Mouse (Mus musculus): ENCODE results near the gene Fads6.

Fads6 gene

DNA sequence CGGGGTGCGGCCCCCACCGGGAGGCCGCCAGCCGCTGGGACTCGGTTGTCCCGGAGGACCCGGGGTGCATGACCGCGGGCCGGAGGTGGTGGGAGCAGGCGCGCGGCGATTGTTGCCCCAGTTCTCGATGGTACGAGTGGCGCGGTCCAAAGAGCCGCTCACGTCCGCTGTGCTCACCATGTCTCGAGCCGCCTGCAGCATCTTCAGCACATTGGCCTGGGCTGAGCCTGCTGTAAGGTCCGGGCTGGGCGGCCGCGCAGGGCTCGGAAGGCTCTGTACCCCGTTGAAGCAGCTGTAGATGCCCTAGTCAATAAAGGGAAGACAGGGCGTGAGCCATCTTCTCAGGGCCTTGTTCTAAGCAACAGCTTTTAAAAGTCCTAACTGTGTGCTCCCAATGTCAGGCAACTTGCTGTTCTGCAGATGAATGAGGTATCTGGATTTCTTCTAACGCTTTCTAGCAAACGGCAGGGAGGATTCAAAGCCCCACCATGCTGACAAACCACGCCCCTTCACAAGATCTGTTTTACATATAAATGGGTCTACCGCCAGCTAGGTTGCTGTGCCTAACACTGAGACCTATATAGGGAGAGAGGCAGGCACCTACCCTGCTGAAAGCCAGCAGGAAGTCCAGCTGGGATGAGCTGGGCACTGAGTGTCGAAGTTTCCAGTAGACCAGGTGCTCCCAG, 46.9 kb downstream of the Fads6 start:
- no peak for DNase-seq

DNA sequence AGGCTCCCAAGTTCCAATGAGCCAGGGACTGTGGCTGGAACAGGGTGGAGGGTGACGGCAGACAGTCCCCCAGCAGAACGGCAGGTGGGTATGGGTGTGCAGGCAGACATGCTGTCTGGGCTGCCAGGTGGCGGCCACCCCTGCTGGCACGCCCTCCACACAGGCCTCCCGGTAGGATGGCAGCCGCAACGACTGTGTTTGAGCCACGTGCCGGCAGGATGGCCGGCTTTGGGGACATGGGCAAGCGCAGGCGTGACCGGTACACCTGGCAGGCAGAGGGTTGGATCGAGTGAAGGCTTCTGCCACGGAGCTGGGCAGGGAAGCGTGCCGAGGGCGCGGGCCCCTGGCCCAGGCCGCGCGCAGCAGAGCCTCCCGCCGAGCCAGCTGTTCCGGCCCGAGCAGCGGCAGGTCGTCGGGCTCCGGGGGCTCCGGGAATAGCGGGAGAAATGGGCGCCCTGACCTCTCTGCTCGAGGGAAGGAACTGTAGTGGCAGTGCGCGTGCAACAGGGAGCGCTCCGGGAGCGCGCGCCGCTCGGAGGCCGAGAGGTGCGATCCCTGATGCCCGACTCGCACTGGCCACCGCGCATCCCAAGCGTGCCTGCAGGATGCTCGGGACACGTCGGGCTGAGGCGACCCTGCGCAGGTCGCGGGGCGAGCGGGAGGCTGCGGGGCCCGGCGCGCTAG, 47.6 kb downstream of the Fads6 start:
- DNase-seq = peak in 1 of 2 experiments; percentile 66

DNA sequence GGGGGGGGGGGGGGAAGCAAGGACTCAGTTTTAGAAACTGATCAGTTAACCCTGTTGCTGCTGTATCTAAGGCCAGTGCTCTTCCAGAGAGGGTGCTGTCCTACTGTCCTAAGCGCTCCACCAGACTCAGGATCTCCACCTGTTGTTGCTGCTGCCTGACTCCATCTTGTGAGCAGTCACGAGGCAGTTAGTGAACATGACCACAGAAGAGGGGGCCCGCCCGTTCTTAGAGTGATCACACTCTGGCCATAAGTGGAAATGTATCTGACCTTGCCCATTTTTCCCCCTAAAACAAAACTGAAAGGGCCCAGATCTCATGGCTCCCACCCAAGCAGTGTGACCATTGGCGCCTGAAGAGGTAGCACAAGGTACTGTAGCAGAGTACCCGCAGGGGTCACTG, 49.5 kb downstream of the Fads6 start:
- DNase-seq = peak in 1 of 2 experiments; percentile 24

DNA sequence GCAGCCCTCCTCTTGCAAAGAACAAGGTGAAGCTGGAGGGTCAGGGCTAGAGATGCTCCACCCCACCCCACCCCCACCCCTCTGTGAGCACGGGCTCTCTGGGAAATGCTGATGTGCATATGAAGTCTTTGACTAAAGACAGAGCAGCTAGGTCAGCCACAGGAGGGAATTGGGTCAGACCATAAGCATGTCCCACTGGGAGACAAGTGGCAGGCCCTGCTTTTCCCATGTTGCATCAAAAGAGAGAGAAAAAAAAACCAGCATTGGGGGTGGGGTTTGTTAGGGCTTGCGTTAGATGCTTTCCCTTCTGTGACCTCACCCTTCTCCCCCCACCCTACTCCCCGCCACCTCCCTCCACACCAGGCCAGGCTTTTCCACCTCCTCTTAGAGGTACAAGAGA, 50.2 kb downstream of the Fads6 start:
- DNase-seq = no peak

DNA sequence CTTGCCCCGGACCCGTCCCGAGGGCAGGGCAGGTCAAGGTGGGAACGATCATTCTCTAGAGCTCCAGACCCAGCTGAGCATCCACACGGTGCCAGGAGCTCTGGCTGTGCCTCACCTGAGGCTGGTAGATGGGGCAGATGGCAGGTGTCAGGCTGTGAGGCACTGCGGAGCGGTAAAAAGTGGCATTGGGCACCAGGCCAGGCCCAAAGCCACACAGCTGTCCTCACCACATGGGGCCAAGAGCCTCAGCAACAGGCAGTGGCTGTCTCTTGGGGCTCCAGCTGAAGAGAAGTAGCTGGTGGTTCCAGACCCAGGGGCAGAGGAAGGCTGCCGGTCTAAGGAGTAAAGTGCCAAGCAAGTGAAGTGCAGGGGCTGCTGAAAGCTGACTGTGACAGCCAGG, 51.1 kb downstream of the Fads6 start:
- peak; percentile 70 to 71 for DNase-seq

DNA sequence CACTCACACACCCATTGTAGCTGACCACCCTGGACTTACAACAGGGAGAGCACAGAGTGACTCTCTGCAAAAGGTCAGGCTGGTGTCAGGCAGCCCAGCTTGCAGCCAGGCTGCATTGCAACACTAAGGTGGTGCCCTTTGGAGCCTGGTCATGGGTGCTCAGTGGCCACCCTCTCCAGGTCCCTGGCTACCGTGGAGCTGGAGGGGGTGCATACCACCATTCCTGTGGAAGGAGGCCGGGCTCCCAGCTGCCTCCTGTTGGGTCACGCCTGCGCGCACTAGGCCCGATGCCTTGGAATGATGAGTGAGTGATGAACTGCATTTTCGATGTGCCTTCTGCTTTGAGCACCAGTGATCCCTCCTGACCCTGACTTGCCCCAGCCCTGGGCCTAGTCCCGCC, 52.6 kb downstream of the Fads6 start:
- DNase-seq = no peak

DNA sequence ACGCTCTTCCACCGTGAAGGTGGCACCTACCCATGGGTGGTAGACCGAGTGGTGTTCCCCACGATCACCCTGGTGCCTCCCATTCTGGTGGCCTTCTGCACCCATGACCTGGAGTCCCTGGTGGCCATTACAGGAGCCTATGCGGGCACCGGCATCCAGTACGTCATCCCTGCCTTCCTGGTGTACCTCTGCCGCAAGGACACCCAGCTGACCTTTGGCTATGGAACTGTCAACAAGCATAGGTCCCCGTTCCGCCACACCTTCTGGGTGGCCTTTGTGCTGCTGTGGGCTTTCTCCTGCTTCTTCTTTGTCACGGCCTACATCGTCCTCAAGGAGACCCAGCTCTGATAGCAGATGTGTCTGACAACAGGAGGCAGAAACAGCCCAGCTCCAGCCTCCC, 53.7 kb downstream of the Fads6 start:
- no peak for DNase-seq

DNA sequence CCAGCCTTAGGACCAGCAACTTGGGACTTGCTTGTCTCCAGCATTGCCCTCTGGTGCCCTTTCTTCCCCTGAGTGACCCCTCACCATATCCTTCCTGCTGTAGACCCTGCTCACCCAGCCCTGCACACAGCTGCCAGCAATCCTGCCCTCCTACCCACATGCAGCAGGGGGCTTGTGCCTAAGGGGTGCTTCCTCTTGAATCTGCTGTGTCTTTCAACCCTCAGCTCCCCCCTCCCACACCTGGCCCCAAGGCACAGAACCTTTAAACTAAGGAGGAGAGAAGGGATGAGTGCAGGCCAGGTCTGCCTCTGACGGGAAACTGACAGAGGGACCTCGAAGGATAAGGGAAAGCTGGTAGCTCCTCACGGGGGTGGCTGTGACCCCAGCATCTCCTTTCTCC, 54.7 kb downstream of the Fads6 start:
- no peak for DNase-seq

DNA sequence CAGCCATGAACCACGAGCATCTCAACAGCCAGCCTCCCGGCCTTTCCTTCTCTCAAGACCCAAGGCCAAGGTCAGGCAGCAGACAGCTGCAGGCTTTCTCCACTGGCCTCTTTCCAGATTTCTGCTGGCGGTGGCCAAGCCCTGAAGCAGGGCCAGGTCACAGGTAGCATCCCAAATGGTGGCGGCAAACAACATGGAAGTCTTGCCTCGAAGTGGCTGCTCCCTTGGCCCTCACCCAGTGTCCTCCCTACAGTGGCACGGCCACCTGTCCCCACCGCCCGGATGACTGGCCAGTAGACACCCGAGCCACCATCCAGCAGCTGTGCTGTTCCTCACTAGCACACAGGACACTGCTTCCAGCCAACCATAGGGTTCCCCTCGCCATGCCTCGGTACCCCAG, 56.1 kb downstream of the Fads6 start:
- peak; percentile 59 to 73 for DNase-seq

DNA sequence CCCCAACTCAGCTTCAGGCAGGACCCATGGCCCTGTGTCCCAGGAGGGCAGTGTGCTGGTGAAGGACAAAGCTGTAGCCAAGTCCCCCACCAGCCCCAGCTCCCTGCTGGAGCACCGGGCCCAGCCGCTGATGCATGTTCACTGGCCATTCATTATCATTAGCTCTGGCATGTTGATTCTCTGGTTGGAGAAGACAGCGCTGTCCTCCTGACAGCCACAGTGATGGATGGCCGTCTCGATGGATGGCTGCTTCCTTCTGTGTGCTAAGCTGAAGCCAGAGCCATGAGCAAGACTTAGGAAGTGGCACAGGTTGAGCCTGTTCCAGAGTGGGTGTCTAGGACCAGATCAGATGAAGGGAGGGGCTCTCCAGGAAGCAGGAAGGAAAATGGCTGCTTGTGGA, 60.9 kb downstream of the Fads6 start:
- no peak for DNase-seq

DNA sequence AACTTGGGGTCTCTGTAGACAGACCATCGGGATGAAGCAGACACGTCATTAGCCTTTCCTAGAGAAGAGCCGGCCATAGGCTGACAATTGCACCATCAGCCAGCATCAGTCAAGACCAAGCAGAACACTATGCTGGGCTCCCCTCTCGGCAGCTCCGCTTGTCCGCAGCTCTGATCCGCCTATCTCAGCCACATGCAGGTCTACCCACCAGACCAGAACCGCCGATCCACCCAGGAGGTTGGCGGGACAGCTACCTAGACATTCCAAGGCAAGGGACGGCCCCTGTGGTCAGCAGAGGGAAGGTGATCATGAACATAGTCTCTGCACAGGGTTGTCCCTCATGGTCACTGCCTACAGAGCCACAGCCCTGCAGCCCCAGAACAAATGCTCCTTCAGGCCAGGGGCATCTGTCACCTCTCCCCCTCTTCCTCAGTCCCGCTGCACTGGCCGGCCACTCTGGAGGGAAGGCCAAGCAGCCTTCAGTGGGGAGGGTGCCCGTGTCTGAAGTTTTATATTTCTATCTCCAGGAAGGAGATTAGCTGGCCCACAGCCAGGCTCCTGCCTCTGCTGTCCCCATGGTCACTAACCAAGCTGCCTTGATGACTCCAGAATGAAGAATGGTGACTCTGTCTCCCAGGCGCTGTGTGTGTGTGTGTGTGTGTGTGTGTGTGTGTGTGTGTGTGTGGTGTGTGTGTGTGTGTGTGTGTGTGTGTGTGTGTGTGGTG, 63.0 kb downstream of the Fads6 start:
- peak; percentile 64 to 75 for DNase-seq

DNA sequence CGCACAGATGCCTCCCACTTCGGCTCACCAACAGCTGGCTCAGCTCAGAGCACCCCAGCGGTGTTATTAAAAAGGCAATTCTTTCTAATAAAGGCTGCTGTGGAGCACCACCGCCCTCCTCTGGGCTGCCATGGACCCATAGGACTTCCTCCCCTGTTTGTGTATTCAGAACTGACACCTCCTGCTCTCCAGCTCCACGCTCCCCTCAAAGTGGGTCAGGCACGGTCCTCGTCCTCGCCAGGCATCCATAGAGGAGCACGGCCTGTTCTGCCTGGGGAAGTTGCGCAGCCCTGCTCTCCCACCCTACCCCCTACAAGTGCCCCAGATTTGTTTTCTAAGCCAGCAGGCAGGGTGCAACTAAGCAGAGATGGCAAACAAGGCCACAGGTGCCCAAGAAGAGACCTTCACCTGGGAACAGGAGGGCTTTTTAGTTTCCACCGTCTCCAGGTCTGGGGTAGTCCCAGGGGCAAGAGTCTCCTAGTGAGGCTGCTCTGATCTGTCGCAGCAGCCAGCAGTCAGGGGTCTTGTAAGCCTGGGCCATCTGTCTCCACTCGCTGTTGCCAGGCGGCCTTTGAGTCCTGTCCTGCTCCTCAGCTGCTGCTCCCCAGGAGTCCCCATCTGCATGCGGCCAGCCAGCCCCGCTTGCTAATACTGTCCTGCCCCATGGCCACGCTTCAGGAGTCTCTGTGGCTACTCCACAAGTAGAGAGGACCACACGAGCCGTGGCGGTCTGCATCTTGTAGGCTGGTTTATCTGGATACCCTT, 63.8 kb downstream of the Fads6 start:
- peak in 1 of 2 experiments; percentile 72 for DNase-seq

DNA sequence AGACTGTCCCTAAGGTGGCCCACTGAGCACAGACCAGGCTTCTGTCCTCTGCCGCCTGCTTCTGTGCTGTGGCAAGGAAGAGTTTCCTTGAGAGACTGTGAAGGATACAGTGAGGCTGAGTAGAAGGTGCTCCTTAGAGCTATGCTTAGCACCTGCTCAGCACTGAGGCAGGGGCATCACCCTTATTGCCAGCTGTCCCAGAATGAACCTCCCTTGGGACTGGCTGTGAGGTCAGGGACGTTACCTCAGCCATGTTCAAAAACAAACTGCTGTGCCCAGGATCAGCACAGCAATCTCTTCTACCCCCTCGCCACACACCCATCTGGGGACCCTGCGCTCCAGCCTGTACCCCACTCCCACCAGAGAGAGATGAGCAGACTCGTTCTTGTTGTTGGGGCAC, 64.6 kb downstream of the Fads6 start:
- no peak for DNase-seq

DNA sequence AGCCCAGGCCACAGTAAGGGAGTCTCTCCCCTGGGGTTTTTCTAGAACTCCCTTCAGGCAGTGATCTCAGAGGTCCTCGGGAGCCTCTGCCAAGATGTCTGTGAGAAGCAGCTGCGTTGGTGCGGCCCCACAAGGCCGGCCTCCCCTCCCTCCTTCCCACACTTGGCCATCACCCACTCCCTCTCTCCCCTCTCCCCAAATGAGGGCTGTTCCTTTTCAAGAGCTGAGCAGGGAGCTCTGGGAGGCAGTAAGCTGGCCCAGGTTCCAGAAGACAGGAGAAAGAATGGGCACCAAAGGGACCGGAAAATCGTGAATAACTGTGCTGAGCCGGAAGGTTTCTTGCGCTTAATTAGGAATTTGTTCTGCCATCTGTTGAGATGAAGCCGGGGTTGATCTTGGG, 65.5 kb downstream of the Fads6 start:
- peak in 1 of 2 experiments; percentile 45 for DNase-seq

DNA sequence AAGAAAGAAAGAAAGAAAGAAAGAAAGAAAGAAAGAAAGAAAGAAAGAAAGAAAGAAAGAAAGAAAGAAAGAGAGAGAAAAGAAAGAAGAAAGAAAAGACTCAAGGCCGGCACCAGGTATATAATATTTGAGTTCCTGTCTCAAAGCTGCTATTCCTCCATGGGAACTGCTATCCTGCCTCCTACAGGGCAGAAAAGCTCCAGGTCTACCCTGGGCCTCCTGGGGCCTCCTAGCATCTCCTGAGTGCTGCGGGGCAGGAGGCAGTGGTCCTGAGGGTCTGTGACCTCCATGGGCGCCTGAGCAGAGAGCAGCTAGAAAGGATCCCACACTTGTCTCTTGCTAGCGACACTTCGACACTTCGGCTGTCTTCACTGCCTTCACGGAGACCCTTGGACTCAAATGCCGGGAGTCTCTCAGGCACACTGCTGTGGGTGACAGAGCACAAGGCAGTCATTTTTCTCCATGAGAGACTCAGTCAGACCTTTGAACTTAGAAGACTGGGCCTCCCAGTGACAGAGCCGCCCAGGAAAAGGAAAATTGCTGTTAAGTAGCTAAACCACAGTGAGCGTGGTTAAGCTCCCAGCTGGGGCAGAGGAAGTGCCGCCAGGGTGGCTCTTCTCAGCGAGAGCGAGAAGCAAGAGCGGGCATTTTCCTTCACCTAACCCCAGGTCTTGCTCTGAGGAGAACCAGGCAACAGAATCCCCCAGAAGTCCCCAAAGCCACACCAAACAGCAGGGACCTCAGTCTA, 66.1 kb downstream of the Fads6 start:
- no peak for DNase-seq
